Mouse (Mus musculus): ENCODE data around the gene Pfkm.

Pfkm gene

GRCm38 (mm10) chr15:98092372-98093120 is at the start of gene Pfkm:
Gene Pfkm (plus strand): TSS chr15:98092589.
- in situ Hi-C loops (cut with MboI, MseI) = loop anchor here (5.0 kb wide), 1 partner anchor 60 kb away; no protein-coding TSS in a partner anchor

GRCm38 (mm10) chr15:98043967-98044366 is 48.4 kb upstream of the Pfkm start:
- in situ Hi-C loops (cut with MboI, MseI) = no loop called here

DNA sequence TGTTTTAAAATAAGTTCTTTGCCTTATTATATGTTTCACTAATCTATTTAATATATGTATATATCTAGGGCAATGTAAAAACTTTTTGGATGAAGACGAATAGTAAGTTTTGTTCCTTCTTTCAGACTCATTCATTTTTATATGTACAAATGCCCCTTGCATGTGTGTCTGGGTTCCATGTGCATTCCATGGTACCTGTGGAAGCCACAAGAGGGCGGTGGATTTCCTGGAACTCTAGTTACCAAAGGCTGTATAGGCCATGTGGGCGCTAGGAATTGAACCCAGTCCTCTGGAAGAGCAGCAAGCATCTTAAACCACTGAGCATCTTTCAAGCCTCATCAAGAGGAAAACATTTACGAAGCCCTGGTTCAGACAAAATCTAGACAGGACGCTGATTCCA is 48.0 kb upstream of the Pfkm start:
- in situ Hi-C loops (cut with MboI, MseI) = no loop called here

DNA sequence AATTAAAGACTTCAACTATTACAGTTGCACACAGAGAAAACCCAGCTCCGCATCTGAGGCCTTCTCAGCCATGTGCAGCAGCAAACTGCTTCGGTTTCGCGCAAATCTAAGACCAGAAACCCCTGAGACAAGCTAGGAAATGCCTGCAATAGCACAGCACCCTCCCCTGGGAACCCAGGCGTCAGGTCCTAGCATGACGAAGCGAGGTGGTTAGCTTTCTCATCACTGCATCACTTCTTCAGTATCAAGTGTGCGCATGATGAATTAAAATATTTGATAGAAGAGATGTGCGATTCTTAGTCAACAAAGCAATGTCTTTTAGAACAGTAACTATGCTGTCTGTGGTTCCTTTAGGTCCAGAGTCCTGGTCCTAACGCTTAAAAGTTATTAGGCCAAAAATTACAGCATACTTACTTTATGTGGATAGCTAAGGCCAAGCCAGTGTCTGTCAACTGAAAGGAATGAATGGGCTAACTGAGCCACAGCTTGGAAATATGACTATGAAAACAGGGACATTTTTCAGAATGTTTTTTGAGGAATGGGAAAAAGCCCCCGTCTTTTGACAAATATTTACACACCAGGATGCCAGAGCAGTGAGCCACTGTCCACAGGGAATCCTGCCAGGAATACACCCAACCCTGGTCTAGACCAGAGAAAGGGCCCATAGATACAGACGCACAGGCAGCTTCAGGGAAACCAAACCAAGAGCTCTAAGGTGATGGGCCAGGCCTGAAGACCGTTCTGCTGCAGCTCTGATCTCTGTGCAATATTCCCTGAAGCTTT is 43.3 kb upstream of the Pfkm start:
- in situ Hi-C loops (cut with MboI, MseI) = no loop called here

GRCm38 (mm10) chr15:98051685-98052084 is 40.7 kb upstream of the Pfkm start:
- in situ Hi-C loops (cut with MboI, MseI) = no loop called here

GRCm38 (mm10) chr15:98055246-98055645 is 37.1 kb upstream of the Pfkm start:
- in situ Hi-C loops (cut with MboI, MseI) = no loop called here

DNA sequence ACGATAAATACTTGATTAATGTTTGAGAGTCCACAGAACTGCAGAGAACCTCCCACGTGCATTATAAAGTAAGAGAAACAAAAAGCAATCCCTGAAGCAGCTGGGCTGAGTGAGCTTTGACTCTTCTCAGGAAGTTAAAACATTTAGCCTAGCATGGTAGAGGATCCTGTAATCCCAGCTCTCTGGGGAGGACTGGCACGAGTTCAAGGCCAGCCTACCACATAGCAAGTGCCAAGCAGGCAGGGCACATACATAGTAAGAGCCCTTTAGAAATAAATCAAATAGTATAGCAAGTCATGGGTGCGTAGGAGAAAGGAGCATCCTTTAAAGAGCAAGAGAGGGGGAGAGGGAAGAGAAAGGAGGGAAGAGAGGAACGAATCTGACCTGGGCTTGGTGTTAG is 26.5 kb upstream of the Pfkm start:
- in situ Hi-C loops (cut with MboI, MseI) = no loop called here

GRCm38 (mm10) chr15:98066602-98067001 is 25.8 kb upstream of the Pfkm start:
- in situ Hi-C loops (cut with MboI, MseI) = no loop called here

GRCm38 (mm10) chr15:98067492-98067891 is 24.9 kb upstream of the Pfkm start:
- in situ Hi-C loops (cut with MboI, MseI) = no loop called here

GRCm38 (mm10) chr15:98068506-98068905 is 23.9 kb upstream of the Pfkm start:
- in situ Hi-C loops (cut with MboI, MseI) = no loop called here

DNA sequence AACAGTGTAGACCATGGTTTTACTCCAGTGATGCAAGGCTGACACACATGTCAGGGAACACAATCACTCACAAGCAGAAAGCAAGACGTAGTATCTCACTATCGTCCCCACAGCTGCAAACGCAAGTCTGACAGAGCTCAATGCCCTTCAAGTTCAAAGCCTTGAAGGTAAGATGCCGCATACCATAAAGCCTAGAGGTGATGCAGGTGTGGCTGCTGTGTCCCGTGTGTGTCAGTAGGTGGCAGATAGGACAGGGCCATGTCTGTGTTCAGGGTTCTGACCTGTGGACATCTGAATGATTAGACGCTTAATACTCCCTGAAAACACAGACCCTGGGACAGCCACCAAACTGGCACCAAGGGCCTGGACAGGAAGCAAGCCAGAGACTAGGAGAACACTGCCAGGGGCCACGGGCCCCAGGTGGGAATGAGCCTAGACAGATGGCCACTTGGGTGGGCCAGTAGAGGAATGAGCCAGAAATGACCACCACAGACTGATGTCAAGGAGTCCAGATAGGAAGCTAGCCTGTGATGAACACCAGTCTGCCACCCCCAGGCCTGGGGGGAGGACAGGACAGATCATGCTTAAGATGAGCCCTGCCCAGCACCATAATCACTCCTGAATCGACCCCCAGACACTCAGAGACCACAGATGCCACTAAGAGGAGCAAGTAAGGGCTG is 22.7 kb upstream of the Pfkm start:
- in situ Hi-C loops (cut with MboI, MseI) = no loop called here

- in situ Hi-C loops (cut with MboI, MseI) = no loop called here
Observed at GRCm38 (mm10) chr15:98070376-98070775, 22.0 kb upstream of the Pfkm start.

GRCm38 (mm10) chr15:98074521-98074920 is 17.9 kb upstream of the Pfkm start:
- in situ Hi-C loops (cut with MboI, MseI) = no loop called here

DNA sequence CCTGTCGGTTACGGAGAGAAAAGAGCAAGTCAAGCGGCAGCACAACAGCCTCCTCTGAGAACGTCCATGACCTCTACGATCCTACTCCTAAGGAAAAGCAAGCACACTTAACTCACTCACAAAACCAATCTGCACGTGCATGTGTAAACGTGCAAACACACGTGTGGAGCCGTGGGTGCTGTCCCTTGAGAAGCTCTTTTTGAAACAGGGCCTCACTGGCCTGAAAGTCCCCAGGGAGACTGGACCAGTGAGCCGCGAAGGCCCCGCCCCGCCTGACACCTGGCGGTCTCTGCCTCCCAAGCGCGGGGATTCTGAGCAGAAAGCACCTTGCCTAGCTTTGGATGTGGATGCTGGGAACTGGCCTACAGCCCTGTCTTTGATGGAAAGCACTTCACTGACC is 17.4 kb upstream of the Pfkm start:
- in situ Hi-C loops (cut with MboI, MseI) = loop anchor here (5.0 kb wide), 1 partner anchor 482 kb away; no protein-coding TSS in a partner anchor

DNA sequence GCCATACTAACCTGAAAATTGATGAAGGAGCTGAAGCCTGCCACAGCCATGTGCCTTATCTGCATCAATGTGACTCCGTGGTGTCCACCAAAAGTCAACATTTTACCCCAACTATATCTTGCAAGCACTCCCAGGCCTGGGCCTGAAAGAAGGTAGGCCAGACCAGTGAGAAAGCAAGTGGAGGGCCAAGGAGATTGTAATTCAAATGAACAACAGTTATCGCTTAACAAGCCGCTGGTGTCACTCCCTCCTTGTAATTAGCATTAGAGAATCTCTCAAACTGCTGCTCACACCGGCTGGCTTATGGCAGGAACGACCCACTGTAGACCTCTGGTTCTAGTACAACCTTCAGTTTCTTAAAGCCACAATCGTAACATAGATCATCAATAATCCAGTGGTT is 15.5 kb upstream of the Pfkm start:
- in situ Hi-C loops (cut with MboI, MseI) = loop anchor here (5.0 kb wide), 1 partner anchor 480 kb away; no protein-coding TSS in a partner anchor

DNA sequence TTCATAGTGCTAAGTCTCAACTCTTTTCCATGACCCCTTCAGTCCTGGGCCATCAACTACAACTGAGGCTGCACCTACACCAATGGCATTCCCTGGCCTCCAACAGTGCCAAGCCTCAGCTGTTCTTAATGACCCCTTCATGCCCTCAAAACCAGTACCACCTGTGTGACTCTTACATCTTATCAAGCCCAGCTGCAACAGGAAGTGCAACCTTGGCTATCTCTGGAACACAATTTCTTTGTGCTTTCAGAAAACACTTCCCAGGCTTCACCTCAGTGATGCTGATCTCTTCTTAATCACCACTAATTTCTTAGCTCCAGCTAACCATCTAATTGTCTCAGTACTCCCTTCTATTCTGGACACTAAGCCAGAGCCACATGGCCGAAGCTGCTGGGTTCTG is 3.5 kb upstream of the Pfkm start:
- in situ Hi-C loops (cut with MboI, MseI) = no loop called here

- in situ Hi-C loops (cut with MboI, MseI) = loop anchor here (5.0 kb wide), 1 partner anchor 63 kb away; no protein-coding TSS in a partner anchor
Observed at GRCm38 (mm10) chr15:98089421-98090183, 2.8 kb upstream of the Pfkm start.

GRCm38 (mm10) chr15:98091841-98092240 is 548 bp upstream of the Pfkm start:
- in situ Hi-C loops (cut with MboI, MseI) = loop anchor here (5.0 kb wide), 1 partner anchor 60 kb away; no protein-coding TSS in a partner anchor

DNA sequence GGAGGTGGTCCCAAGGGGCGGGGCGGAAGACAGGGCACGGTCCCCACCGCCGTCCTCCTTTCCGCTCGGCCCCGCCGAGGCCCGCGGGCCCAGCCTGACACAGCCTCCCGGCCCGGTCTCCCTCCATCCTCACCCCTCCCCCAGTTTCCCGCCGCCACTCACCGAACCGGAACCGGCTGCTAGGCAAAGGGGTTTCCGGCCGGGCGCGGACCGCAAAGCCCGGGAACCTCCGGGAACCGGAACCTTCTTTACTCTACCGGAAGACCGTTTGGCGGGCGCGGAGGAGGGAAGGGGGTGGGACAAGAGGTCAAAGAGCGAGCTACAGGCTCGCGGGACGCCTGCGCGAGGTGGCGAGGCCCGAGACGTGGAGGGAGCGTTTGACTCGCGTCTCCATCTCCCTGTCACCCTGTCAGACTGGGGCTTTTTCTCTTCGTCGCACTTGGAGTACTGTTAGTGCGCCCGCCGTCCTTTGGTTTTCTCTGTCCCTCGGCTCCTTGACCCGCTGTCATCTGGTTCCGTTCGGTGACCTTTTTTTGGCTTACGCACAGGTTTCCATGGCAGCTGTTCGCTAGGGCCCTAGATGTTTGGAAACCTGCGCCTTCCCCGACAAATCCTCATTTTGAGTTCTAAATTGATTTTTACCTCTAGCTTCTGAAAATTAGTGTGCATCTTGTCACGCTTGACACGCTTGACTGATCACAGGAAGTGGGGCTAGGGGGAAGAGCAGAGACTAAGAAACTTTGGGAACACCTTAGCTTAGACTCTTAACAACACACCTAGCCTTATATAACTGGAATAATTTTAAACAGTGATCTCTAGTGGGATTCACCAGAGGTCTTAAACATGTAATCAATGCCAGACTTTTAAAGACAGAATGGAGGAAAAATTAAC is 977 bp downstream of the Pfkm start, which contains the start of gene Senp1:
Senp1 (minus strand) TSS at position 624 of the 891 bp plus-strand sequence.
- in situ Hi-C loops (cut with MboI, MseI) = loop anchor here (5.0 kb wide), 1 partner anchor 59 kb away; no protein-coding TSS in a partner anchor

DNA sequence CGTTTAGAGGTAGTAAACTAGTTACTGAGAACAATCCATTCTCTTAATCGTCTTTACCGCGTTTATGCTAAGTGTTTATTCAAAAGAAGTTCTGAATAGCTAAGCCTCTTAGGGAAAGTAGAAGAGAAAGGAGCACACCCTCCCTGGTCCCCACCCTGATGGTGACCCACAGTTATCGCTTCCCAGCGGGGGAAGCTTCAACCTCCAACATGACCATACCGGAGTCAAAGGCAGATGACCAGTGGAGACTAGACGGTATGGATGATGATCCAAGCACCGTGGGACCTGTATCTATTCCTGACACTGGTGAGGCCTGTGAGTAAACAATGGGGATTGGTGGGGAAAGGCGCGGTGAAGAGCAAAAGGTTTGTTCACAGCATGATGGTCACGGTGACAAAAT is 2.5 kb downstream of the Pfkm start:
- in situ Hi-C loops (cut with MboI, MseI) = loop anchor here (5.0 kb wide), 1 partner anchor 57 kb away; no protein-coding TSS in a partner anchor

All from T-helper 1 cell (primary cell).